Mouse (Mus musculus): ENCODE results near the gene Prpf40b. TPM values are rescaled to one million over a fixed set of nuclear protein-coding genes. Genes with fewer than 3 reads are reported as not detected.

Gene Prpf40b
- polyA plus RNA-seq, 1 experiment from 2014 or later = 115 TPM

DNA sequence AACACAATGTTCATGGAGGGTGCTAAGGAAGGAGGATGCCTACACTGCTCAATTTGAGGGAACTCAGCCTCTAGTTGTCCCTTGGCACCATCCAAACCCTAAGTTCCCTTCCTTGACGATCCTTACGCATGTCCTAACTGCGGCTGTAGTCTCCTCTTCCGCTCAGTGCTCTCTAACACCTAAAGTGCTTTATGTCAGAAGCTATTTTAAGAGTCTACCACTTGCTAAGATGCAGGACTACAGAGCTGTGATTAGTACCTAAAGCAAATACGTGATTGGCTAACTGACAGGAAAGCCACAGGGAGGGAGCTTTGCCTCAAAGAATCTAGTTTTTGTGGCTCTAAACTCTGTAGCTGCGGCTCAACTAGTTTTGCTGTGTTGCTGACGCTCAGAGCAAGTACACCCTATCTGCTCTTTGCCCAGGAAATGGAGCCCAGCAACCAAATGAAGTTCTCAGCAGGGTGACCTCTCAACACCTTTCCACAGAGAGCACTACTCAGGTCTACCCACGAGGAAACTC lies 41.0 kb downstream of the Prpf40b start:
- peaks cover 10% of the 10 kb centered on the region; the same call in 1 of the 2 replicates for H3K4me1 ChIP-seq
- H3K4me3 ChIP-seq = no peak overlapping the region
- no peak overlapping the region for H3K27ac ChIP-seq (replicated peaks)
- H3K9ac ChIP-seq (replicated peaks) = no peak overlapping the region
- H3K4me2 ChIP-seq (replicated peaks) = no peak overlapping the region
- H3K9me3 ChIP-seq = no peaks in the 10 kb centered on the region
- no peak for ATAC-seq (replicated peaks)
- no peaks in the 10 kb centered on the region for H3K36me3 ChIP-seq
- WGBS = 81% methylated on average over 8 of the region's 8 CpGs
- no peaks in the 10 kb centered on the region for H3K27me3 ChIP-seq

- H3K27me3 ChIP-seq = no peaks in the 10 kb centered on the region
- H3K4me3 ChIP-seq = no peak overlapping the region
- no peak for ATAC-seq (replicated peaks)
- 87% methylated on average over 2 of the region's 2 CpGs for WGBS
- peaks cover 17% of the 10 kb centered on the region for H3K4me1 ChIP-seq
- no peak overlapping the region for H3K27ac ChIP-seq (replicated peaks)
- no peak overlapping the region for H3K9ac ChIP-seq (replicated peaks)
- H3K4me2 ChIP-seq (replicated peaks) = no peak overlapping the region
- H3K36me3 ChIP-seq = no peaks in the 10 kb centered on the region
- H3K9me3 ChIP-seq = no peaks in the 10 kb centered on the region
These were observed 44.0 kb downstream of the Prpf40b start for GRCm38 (mm10) chr15:99338916-99339315.

DNA sequence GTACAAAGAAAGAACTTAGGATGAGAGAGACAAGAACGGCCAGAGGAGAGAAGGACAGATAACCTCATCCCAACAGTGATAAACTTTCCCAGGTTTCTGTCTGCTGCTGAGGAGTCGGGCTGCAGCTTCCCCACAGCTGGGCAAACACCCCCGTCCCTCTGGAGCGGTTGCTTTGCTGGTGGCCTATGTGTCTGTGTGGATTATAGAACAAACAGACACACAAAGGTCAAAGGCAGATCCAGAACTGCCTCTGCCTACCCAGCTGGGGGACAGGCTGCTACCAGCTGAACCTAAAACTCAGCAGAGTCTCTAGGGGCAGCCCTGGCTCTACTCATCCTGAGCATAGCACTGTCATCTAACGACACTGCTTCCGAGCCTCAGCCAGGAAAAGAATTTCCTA lies 44.8 kb downstream of the Prpf40b start:
- Histone ChIP-seq H3K4me3 (no peak overlapping the region), H3K27ac (replicated peaks) (no peak overlapping the region), H3K9ac (replicated peaks) (no peak overlapping the region), H3K4me1 (peaks cover 16% of the 10 kb centered on the region), H3K4me2 (replicated peaks) (no peak overlapping the region), H3K27me3 (no peaks in the 10 kb centered on the region), H3K36me3 (no peaks in the 10 kb centered on the region), H3K9me3 (no peaks in the 10 kb centered on the region)
- ATAC-seq (replicated peaks) = no peak
- WGBS = 81% methylated on average over 6 of the region's 6 CpGs

GRCm38 (mm10) chr15:99341102-99341501 lies 46.2 kb downstream of the Prpf40b start:
- H3K9me3 ChIP-seq = no peaks in the 10 kb centered on the region
- peaks cover 14% of the 10 kb centered on the region for H3K4me1 ChIP-seq
- H3K36me3 ChIP-seq = no peaks in the 10 kb centered on the region
- H3K4me3 ChIP-seq = no peak overlapping the region
- H3K27ac ChIP-seq (replicated peaks) = no peak overlapping the region
- ATAC-seq (replicated peaks) = no peak
- no peaks in the 10 kb centered on the region for H3K27me3 ChIP-seq
- WGBS = 95% methylated on average over 3 of the region's 3 CpGs
- H3K4me2 ChIP-seq (replicated peaks) = no peak overlapping the region
- H3K9ac ChIP-seq (replicated peaks) = no peak overlapping the region

- H3K4me1 ChIP-seq = peaks cover 14% of the 10 kb centered on the region
- no peak overlapping the region for H3K9ac ChIP-seq (replicated peaks)
- WGBS = 59% methylated on average over 9 of the region's 9 CpGs
- peak overlapping the region; percentile 71; the same call in 1 of the 2 replicates for H3K27ac ChIP-seq (replicated peaks)
- no peaks in the 10 kb centered on the region for H3K9me3 ChIP-seq
- no peaks in the 10 kb centered on the region for H3K36me3 ChIP-seq
- H3K4me3 ChIP-seq = no peak overlapping the region
- H3K27me3 ChIP-seq = no peaks in the 10 kb centered on the region
- H3K4me2 ChIP-seq (replicated peaks) = no peak overlapping the region
- ATAC-seq (replicated peaks) = no peak
These were observed 47.5 kb downstream of the Prpf40b start for GRCm38 (mm10) chr15:99342194-99342981.

DNA sequence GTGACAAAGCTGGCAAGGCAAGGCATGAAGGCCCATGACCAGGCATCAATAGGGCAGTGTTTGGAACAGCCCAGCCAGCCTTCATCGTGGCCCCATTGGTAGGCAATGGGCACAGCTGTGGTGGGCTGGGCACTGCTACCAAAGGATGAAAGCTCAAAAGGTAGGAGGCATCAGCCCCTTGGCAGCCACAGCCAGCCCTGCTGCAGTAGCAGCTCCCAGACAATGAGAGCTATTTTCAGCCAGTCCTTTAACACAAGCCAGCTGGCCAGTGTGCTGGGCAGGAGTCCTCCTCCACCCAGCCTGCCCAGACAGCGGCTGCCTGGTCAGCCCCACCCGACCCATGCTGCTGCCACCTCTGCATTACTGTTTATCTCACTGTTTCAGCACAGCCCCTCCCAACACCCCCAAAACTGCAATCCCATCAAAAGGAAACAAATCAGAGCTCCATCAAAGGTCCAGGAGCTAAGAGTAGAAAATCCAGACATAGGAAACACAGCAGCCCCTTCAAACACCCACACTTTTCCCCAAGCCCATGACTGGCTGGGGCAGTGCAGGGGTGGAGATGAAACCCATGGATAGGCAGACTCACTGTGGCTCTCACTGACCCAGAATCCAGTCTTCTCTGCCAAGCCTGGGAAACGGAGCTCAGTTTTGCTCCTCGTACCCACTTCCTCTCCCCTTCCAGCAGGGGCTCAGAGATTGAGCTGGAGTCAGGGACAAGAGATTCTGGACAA lies 48.7 kb downstream of the Prpf40b start:
- Histone ChIP-seq H3K36me3 (no peaks in the 10 kb centered on the region), H3K27ac (replicated peaks) (peak overlapping the region; percentile 71), H3K27me3 (no peaks in the 10 kb centered on the region), H3K4me1 (peaks cover 14% of the 10 kb centered on the region), H3K4me2 (replicated peaks) (no peak overlapping the region), H3K4me3 (no peak overlapping the region), H3K9me3 (no peaks in the 10 kb centered on the region), H3K9ac (replicated peaks) (no peak overlapping the region)
- WGBS = 38% methylated on average over 5 of the region's 5 CpGs
- peak; percentile 80 for ATAC-seq (replicated peaks)

DNA sequence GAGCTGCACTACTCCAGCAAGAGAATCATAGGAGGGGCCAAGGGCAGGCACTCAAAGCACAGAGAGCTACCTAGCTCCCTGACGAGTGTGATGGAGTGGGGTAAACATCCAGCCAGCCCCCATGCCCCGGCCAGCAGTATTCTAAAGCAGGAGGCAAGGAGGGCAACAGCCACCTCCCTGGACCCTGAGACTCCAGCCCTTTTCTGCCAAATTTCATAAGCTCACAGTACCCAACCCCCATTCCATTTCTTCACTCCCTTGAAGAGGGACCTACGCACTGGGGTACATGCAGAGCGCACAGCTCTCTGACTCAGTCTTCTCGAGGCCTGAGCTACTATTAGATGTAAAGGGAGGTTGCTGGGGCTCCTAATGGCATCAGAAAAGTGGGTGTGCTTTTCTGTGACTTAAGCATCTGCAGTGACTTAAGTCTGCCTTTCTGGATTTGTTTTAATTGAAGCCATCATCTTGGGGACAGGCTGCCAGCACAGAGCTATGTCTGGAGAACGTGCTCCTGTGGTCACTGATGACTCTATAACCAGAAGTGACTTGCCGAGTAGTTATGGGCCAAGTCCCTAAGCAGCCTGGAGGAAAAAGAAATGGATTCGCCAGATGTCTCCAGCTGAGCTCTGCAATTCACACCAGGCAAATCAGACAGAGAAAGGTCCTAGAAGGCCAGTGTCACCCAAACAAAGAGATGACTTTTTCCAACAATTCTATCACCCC lies 49.4 kb downstream of the Prpf40b start:
- no peak overlapping the region for H3K4me2 ChIP-seq (replicated peaks)
- peaks cover 14% of the 10 kb centered on the region for H3K4me1 ChIP-seq
- WGBS = 77% methylated on average over 8 of the region's 8 CpGs
- H3K9me3 ChIP-seq = no peaks in the 10 kb centered on the region
- peak overlapping the region; percentile 71 for H3K27ac ChIP-seq (replicated peaks)
- H3K36me3 ChIP-seq = no peaks in the 10 kb centered on the region
- H3K4me3 ChIP-seq = no peak overlapping the region
- H3K9ac ChIP-seq (replicated peaks) = no peak overlapping the region
- ATAC-seq (replicated peaks) = no peak
- no peaks in the 10 kb centered on the region for H3K27me3 ChIP-seq

- WGBS = 85% methylated on average over 4 of the region's 4 CpGs
- no peak overlapping the region for H3K9ac ChIP-seq (replicated peaks)
- peaks cover 14% of the 10 kb centered on the region for H3K4me1 ChIP-seq
- no peak overlapping the region for H3K4me2 ChIP-seq (replicated peaks)
- no peak overlapping the region for H3K27ac ChIP-seq (replicated peaks)
- no peaks in the 10 kb centered on the region for H3K9me3 ChIP-seq
- no peak overlapping the region for H3K4me3 ChIP-seq
- no peak for ATAC-seq (replicated peaks)
- H3K36me3 ChIP-seq = no peaks in the 10 kb centered on the region
- no peaks in the 10 kb centered on the region for H3K27me3 ChIP-seq
These were observed 50.1 kb downstream of the Prpf40b start for GRCm38 (mm10) chr15:99344961-99345360.

GRCm38 (mm10) chr15:99351610-99352009 lies 56.7 kb downstream of the Prpf40b start:
- no peak overlapping the region for H3K4me2 ChIP-seq (replicated peaks)
- H3K9ac ChIP-seq (replicated peaks) = no peak overlapping the region
- no peaks in the 10 kb centered on the region for H3K4me1 ChIP-seq
- WGBS = 88% methylated on average over 6 of the region's 6 CpGs
- no peak overlapping the region for H3K27ac ChIP-seq (replicated peaks)
- no peaks in the 10 kb centered on the region for H3K36me3 ChIP-seq
- no peak for ATAC-seq (replicated peaks)
- no peaks in the 10 kb centered on the region for H3K27me3 ChIP-seq
- no peak overlapping the region for H3K4me3 ChIP-seq
- no peaks in the 10 kb centered on the region for H3K9me3 ChIP-seq

- no peak overlapping the region for H3K9ac ChIP-seq (replicated peaks)
- no peak overlapping the region for H3K4me2 ChIP-seq (replicated peaks)
- WGBS = 84% methylated on average over 5 of the region's 5 CpGs
- H3K27me3 ChIP-seq = no peaks in the 10 kb centered on the region
- no peak overlapping the region for H3K27ac ChIP-seq (replicated peaks)
- H3K4me3 ChIP-seq = no peak overlapping the region
- H3K4me1 ChIP-seq = no peaks in the 10 kb centered on the region
- H3K9me3 ChIP-seq = no peaks in the 10 kb centered on the region
- ATAC-seq (replicated peaks) = no peak
- H3K36me3 ChIP-seq = no peaks in the 10 kb centered on the region
These were observed 57.4 kb downstream of the Prpf40b start for GRCm38 (mm10) chr15:99352306-99352705.

DNA sequence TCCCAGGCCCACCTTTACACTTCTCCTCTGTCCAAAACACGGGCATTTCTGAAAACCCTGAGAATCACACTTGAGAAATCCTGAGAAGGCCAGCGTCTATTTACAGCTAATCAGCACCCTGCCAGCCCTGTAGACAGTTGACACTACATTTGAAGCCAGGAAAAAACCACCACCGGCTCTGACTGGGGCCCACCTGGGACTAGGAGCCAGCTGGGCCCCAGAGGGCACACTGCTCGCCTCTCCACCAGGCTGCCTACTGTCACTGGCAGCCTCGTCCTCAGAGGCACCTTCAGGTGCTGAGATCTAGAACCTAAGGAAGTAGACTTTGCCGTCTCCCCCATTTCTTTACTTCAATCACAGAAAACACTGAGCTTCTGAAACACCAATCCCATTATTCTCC lies 60.8 kb downstream of the Prpf40b start:
- Histone ChIP-seq H3K27me3 (no peaks in the 10 kb centered on the region), H3K9me3 (no peaks in the 10 kb centered on the region), H3K4me1 (no peaks in the 10 kb centered on the region), H3K27ac (replicated peaks) (no peak overlapping the region), H3K4me2 (replicated peaks) (no peak overlapping the region), H3K36me3 (no peaks in the 10 kb centered on the region), H3K4me3 (no peak overlapping the region), H3K9ac (replicated peaks) (no peak overlapping the region)
- ATAC-seq (replicated peaks) = no peak
- 73% methylated on average over 6 of the region's 6 CpGs for WGBS

GRCm38 (mm10) chr15:99356462-99356861 lies 61.6 kb downstream of the Prpf40b start:
- no peak overlapping the region for H3K4me2 ChIP-seq (replicated peaks)
- H3K9ac ChIP-seq (replicated peaks) = no peak overlapping the region
- no peaks in the 10 kb centered on the region for H3K36me3 ChIP-seq
- 82% methylated on average over 6 of the region's 6 CpGs for WGBS
- H3K9me3 ChIP-seq = no peaks in the 10 kb centered on the region
- H3K27me3 ChIP-seq = no peaks in the 10 kb centered on the region
- ATAC-seq (replicated peaks) = no peak
- no peak overlapping the region for H3K27ac ChIP-seq (replicated peaks)
- H3K4me1 ChIP-seq = no peaks in the 10 kb centered on the region
- no peak overlapping the region for H3K4me3 ChIP-seq

All from forebrain, embryonic 15.5 days (tissue).